Mouse (Mus musculus) liver, adult 2 months (tissue): ENCODE data around the gene Ypel3.

ENCODE experiments used
- CTCF ChIP-seq: fragments of 200-500 bp; IDR thresholded peaks from 2 replicates; pipeline ENCODE4 v1.5.1; 2011; ENCODE audit warnings: low read depth, low read length, control low read depth
- POLR2A ChIP-seq: fragments of 200-500 bp; IDR thresholded peaks from 2 replicates; pipeline ENCODE4 v1.6.1; 2011; ENCODE audit warnings: low read length, control low read depth; ENCODE audit not compliant: insufficient read depth; ENCODE audit errors: extremely low read depth

- TF ChIP-seq CTCF, result no peak
- no peak for TF ChIP-seq POLR2A
Measured at GRCm38 (mm10) chr7:126775185-126775977, 1.4 kb upstream of the Ypel3 start.
